Mouse (Mus musculus) layer of hippocampus, adult 8-10 months (tissue): ENCODE data around the gene Rdh11. TPM values are rescaled to one million over a fixed set of nuclear protein-coding genes. Genes with fewer than 3 reads are reported as not detected.

Source experiments
- DNase-seq, 2 experiments: peaks; one replicate each; pipeline ENCODE4 v3.0.0; 2022; ENCODE audit warnings: low spot score in 2 of 2
- total RNA-seq, 4 experiments: library from RNA; stranded (reverse); gene quantifications; 2 replicates each; pipeline ENCODE4 v1.2.4; 2022

Rdh11 gene
- total RNA-seq, 4 experiments from 2014 or later = 18.5 to 23.9 (median 22.2) TPM

DNA sequence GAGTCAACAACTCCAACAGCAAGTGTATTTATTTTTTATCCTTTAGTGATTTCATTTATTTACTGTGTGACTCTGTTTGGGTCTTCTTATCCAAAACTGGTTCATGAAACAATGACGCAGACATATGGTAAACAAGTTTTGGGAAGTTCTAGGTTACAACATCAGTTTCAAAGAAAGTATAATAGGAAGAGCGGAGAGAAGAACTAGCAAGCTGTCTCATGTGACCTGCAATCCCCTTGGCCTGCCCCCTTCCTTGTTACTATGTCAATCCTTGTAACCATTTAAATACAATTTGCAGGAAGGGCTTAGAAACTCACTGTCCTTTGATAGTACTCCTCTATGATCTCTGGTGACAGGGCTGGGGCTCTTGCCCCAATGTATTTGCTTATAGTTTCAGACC lies 51.3 kb downstream of the Rdh11 start:
- no peak for DNase-seq

DNA sequence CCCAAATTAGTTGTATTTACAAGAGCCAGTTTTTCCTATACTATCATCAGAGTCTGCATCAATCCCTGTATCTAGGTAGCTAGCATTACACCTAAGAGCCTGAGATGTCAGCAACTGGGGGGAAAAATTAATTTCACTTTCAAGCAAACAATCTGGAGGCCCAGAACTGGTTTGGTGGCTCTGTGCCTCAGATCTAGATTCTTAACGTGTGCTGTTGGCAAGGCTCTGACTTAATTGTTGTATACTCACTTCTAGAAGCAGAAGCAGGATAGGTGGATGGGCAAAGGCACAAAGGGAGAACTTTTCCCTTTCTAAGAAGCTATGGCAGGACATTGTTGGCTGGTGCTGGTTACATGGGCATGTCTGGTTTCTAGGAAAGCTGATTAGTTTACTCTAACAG lies 52.7 kb downstream of the Rdh11 start:
- DNase-seq = no peak

DNA sequence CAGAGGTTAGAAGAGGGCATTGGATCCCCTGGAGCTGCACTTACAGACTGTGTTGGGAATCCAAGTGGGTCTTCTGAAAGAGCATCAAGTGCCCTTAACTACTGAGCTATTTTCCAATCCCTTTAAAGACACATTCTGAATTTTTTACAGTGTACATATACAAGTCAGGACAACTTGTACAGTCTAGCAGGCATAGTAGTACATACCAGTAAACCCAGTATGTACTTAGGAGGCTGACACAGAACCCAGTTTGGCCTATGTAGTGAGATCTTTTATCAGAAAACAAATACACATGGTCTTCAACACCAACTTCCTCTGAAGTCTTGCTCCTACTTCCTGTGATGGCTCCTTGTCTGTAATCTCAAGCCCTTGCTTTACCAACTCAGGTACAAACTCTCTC lies 53.1 kb downstream of the Rdh11 start:
- DNase-seq = no peak

DNA sequence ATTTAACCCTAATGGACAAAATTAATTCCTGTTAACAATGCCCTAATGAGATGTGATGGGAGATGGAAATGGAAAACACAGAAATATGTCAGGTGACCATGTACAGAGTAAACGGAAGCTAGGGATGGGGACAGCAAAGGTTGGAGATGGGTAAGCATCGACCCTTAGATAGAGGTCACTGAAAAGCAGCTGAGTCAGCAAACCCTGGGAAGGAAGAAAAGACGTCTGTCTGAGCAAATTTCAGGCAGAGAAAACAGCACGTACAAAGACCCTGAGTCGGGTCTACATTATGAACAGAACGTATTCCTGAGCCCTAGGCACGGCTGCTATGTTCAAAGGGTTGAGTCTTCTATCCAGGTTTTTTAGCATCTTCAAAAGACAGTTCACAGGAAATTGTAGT lies 55.1 kb downstream of the Rdh11 start:
- no peak for DNase-seq

- DNase-seq = no peak
Observed at GRCm38 (mm10) chr12:79135105-79135504, 57.0 kb downstream of the Rdh11 start.

DNA sequence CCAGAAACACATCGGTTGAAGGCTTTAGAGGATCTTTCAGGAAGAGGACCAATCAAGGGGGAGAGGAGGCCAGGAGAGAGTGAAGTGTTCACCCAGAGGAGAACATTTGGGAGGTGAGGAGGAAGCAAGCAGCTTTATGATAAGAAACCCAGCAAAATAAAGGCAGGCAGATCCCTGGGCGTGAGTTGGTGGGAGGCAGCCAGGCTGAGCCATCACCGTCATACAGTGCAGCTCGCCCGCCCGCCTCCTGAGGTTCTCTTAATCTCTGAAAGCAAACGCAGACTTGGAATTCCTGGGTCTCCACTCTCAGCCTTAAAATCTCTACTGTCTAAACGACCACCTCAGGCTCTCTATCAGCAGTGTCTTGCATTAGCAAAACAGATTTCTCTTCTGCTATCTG lies 57.4 kb downstream of the Rdh11 start:
- no peak for DNase-seq

GRCm38 (mm10) chr12:79131706-79132460 lies 60.2 kb downstream of the Rdh11 start:
- no peak for DNase-seq

DNA sequence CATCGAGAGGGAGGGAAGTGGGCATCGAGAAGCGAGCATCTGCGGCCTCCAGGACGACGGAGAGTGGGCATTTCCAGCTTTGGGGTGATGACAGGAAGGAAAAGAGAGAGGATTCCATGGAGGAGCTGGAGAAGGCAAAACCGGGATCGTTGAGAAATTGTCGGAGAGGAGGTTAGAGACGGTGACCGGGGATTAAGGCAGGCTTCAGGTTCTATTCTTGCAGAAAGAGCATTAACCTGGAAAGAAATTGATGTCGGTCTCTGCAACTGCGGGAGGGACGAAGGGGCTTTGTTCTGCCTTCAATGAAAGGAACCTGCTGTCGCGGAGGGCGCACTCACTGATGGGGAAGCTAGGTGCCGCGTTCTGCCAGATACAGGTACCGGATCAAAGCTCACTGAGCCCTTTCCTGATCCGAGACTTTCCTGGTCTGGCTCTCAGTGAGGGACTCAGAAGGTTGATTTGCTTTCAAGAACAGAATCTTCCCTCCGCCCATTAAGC lies 60.9 kb downstream of the Rdh11 start:
- DNase-seq = no peak

GRCm38 (mm10) chr12:79130299-79131177 lies 61.6 kb downstream of the Rdh11 start, which contains the start of gene Arg2:
Gene Arg2, plus strand, starts transcription at chr12:79130777.
- DNase-seq = peak; percentile 38 to 46

Other genes with a start within 250 kb of the Rdh11 start
- gene Tmem229b, start 184.7 kb downstream of the Rdh11 start, total RNA-seq = 10 to 100 TPM; 26.8 to 32.8 (median 29.8) TPM
- gene Plekhh1, start 163.1 kb downstream of the Rdh11 start, total RNA-seq = 10 to 100 TPM; 18.4 to 19.5 (median 18.9) TPM
- 10 to 100 TPM in 3 of 4 experiments, 1 to 10 TPM in 1; 9.9 to 12.7 (median 11.0) TPM for gene Pigh, start 102.6 kb downstream of the Rdh11 start, total RNA-seq
- gene Arg2, start 61.5 kb downstream of the Rdh11 start, total RNA-seq = 1 to 10 TPM; 3.5 to 4.9 (median 3.8) TPM
- 100 to 1,000 TPM; 161 to 184 (median 167) TPM for gene Vti1b, start 19.6 kb downstream of the Rdh11 start, total RNA-seq
- gene Rdh12, start 16.6 kb upstream of the Rdh11 start, total RNA-seq = 1 to 10 TPM; 2.5 to 3.4 (median 3.2) TPM
- 10 to 100 TPM; 33.1 to 45.2 (median 38.6) TPM for gene Zfyve26, start 104.0 kb upstream of the Rdh11 start, total RNA-seq
- gene Rad51b, start 105.0 kb upstream of the Rdh11 start, total RNA-seq = under 1 TPM in 2 of 4 experiments, not detected in 2; 0.17 to 0.34 TPM